Mouse (Mus musculus) ES-E14 (cell line): ENCODE measurements around the gene Gdf7.

ENCODE experiments used
- CHD2 ChIP-seq: IDR thresholded peaks from 2 replicates; pipeline ENCODE4 v1.6.1; 2014; ENCODE audit warnings: mild to moderate bottlenecking, low read depth, low read length, inconsistent platforms
- MAFK ChIP-seq: IDR thresholded peaks from 2 replicates; pipeline ENCODE4 v1.6.1; 2014; ENCODE audit warnings: mild to moderate bottlenecking, low read depth, low read length, inconsistent platforms; ENCODE audit not compliant: insufficient read depth
- ZNF384 ChIP-seq: IDR thresholded peaks from 2 replicates; pipeline ENCODE4 v1.6.1; 2012; ENCODE audit warnings: low read depth, low read length, inconsistent platforms

DNA sequence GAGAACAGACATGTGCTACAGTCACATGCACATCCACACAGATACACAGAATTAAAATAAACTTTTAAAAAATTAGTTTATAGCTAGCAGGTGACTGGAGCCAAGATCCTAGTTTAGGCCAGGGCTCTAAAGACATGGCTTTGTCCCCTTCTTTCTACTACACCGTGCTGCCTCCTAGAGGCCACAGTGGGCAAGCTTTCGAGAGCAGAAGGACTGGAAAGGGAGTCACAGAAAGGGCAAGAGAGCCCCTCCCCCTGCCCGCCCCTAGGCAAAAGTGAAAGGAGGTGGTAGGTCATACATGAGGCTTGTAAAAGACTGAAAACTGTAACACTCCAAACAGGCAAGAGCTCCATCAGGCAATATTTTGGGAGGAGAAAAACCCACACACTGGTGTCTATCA is 13.8 kb downstream of the Gdf7 start:
- TF ChIP-seq CHD2 (no peak), MAFK (no peak), ZNF384 (no peak)
